Mouse (Mus musculus): ENCODE measurements around the gene Fkbpl. TPM values are rescaled to one million over a fixed set of nuclear protein-coding genes. Genes with fewer than 3 reads are reported as not detected.

The Fkbpl gene
- polyA plus RNA-seq, 1 experiment from 2014 or later: 9.7 TPM

Other genes with a start within 250 kb of the Fkbpl start
- 0.41 TPM in 1 of 2 replicates, not detected in the other for gene BC051142, start 245.9 kb upstream of the Fkbpl start, polyA plus RNA-seq (2014; fragmentation: Nextera tagmentation; extraction: Ambion mirVana)
- not detected in 2 replicates for gene Btnl4, start 167.4 kb upstream of the Fkbpl start, polyA plus RNA-seq (2014; fragmentation: Nextera tagmentation; extraction: Ambion mirVana)
- gene Btnl6, start 127.4 kb upstream of the Fkbpl start, polyA plus RNA-seq (2014; fragmentation: Nextera tagmentation; extraction: Ambion mirVana): not detected in 2 replicates
- gene Notch4, start 80.5 kb upstream of the Fkbpl start, polyA plus RNA-seq (2014; fragmentation: Nextera tagmentation; extraction: Ambion mirVana): 2.2 and 4.1 TPM in 2 replicates
- 18.5 and 19.8 TPM in 2 replicates for gene Gpsm3, start 55.0 kb upstream of the Fkbpl start, polyA plus RNA-seq (2014; fragmentation: Nextera tagmentation; extraction: Ambion mirVana)
- 10.4 and 11.4 TPM in 2 replicates for gene Pbx2, start 53.5 kb upstream of the Fkbpl start, polyA plus RNA-seq (2014; fragmentation: Nextera tagmentation; extraction: Ambion mirVana)
- gene Ager, start 46.9 kb upstream of the Fkbpl start, polyA plus RNA-seq (2014; fragmentation: Nextera tagmentation; extraction: Ambion mirVana): 1.3 and 1.7 TPM in 2 replicates
- gene Rnf5, start 41.1 kb upstream of the Fkbpl start, polyA plus RNA-seq (2014; fragmentation: Nextera tagmentation; extraction: Ambion mirVana): 109 TPM in 2 replicates
- 57.2 and 64.8 TPM in 2 replicates for gene Agpat1, start 40.5 kb upstream of the Fkbpl start, polyA plus RNA-seq (2014; fragmentation: Nextera tagmentation; extraction: Ambion mirVana)
- 1.2 and 1.6 TPM in 2 replicates for gene Egfl8, start 28.8 kb upstream of the Fkbpl start, polyA plus RNA-seq (2014; fragmentation: Nextera tagmentation; extraction: Ambion mirVana)
- 23.1 and 25.8 TPM in 2 replicates for gene Ppt2, start 16.3 kb upstream of the Fkbpl start, polyA plus RNA-seq (2014; fragmentation: Nextera tagmentation; extraction: Ambion mirVana)
- gene Prrt1, start 15.2 kb upstream of the Fkbpl start, polyA plus RNA-seq (2014; fragmentation: Nextera tagmentation; extraction: Ambion mirVana): not detected in 2 replicates
- 39.9 and 48.5 TPM in 2 replicates for gene Atf6b, start 2.4 kb downstream of the Fkbpl start, polyA plus RNA-seq (2014; fragmentation: Nextera tagmentation; extraction: Ambion mirVana)
- 0.10 TPM in 1 of 2 replicates, not detected in the other for gene Tnxb, start 25.8 kb downstream of the Fkbpl start, polyA plus RNA-seq (2014; fragmentation: Nextera tagmentation; extraction: Ambion mirVana)
- gene C4b, start 99.1 kb downstream of the Fkbpl start, polyA plus RNA-seq (2014; fragmentation: Nextera tagmentation; extraction: Ambion mirVana): 0.13 and 0.23 TPM in 2 replicates
- gene Cyp21a1, start 159.8 kb downstream of the Fkbpl start, polyA plus RNA-seq (2014; fragmentation: Nextera tagmentation; extraction: Ambion mirVana): not detected in 2 replicates
- 25.1 and 27.1 TPM in 2 replicates for gene Stk19, start 192.2 kb downstream of the Fkbpl start, polyA plus RNA-seq (2014; fragmentation: Nextera tagmentation; extraction: Ambion mirVana)
- gene Dxo, start 192.3 kb downstream of the Fkbpl start, polyA plus RNA-seq (2014; fragmentation: Nextera tagmentation; extraction: Ambion mirVana): 55.4 and 56.3 TPM in 2 replicates
- gene Skiv2l, start 205.4 kb downstream of the Fkbpl start, polyA plus RNA-seq (2014; fragmentation: Nextera tagmentation; extraction: Ambion mirVana): 43.7 and 44.8 TPM in 2 replicates
- 108 and 114 TPM in 2 replicates for gene Nelfe, start 205.6 kb downstream of the Fkbpl start, polyA plus RNA-seq (2014; fragmentation: Nextera tagmentation; extraction: Ambion mirVana)
- gene Cfb, start 217.8 kb downstream of the Fkbpl start, polyA plus RNA-seq (2014; fragmentation: Nextera tagmentation; extraction: Ambion mirVana): 67.6 and 74.9 TPM in 2 replicates
- gene Zbtb12, start 234.7 kb downstream of the Fkbpl start, polyA plus RNA-seq (2014; fragmentation: Nextera tagmentation; extraction: Ambion mirVana): 0.45 and 0.86 TPM in 2 replicates
- gene Gm20547, start 237.3 kb downstream of the Fkbpl start, polyA plus RNA-seq (2014; fragmentation: Nextera tagmentation; extraction: Ambion mirVana): 0.09 TPM in 1 of 2 replicates, not detected in the other